Mouse (Mus musculus) retina, postnatal 1 day (tissue): ENCODE data around the gene Cntd1.

Source experiments
- DNase-seq: peaks from one replicate; pipeline ENCODE4 v3.0.0-alpha.2; 2012

Cntd1 gene

DNA sequence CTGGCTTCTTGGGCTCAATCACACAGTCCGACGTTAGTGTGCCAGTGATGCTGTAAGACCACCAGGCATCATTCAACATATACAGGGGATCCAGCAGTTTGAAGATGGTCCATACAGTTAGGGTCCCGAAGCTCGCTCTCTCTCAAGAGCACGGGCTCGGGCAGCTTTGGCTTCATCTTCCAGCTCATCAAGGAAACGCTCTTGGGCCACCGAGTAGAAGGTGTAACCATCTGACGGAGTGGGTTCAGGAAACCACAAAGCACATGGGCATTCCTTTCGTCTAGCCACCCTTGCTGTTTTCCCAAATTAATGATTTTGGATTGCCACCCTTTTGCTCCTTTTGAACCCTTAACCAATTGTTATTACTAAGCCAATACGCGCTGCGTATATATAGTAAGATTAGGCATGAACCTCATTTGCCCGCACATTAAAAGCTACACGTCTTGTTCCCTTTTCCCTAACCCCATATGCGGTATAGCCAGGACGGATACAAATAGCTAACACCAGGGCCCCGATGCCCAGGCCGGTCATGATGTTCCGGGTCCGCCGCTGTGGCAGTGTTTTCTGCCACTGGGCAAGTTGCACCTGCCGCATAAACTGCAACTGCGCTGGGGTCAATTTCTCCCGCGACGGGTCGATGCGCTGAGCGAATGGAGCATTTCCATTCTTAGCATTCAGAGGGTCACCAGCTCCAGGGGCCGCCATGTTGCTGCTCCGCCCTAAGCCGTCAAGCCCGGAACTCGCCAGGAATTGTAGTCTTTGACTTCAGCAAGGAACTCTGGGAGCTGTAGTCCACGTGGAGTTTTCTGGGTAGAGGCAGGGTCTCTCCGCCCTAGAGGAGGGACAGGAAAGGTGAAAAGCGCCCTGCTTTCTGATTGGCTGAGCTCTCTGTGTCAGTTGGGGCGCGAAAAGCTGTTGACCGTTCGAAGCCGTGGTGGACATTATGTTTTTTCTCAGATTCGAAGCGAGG lies at the start of gene Cntd1, which contains the start of gene Coa3:
Gene Cntd1 (plus strand): TSS at position 790 of the 970 bp plus-strand sequence.
Gene Coa3 (minus strand): TSS at position 892 of the 970 bp plus-strand sequence.
- peak; percentile 98 for DNase-seq

GRCm38 (mm10) chr11:101229361-101229900 lies 49.4 kb upstream of the Cntd1 start:
- DNase-seq: no peak

- no peak for DNase-seq
Observed at GRCm38 (mm10) chr11:101230061-101230511, 48.7 kb upstream of the Cntd1 start.

DNA sequence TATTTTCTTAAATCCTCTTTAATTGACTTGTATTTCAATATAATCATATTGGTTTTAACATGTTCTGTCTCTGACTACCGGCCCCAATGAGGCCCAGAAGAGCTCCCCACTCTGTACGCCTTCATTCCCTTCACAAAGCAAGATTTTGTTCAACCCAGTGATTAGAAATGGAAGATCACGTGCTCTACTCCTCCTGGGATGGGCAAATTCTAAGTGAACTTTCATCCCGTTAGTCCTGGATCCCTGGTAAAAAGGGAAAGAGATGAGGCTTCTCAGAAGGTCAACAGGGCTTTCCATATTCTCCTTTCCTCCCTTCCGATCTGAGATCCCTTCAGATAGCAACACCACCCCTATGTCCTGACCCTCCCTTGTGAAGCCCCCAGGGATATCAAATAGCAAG lies 48.3 kb upstream of the Cntd1 start:
- DNase-seq: no peak

DNA sequence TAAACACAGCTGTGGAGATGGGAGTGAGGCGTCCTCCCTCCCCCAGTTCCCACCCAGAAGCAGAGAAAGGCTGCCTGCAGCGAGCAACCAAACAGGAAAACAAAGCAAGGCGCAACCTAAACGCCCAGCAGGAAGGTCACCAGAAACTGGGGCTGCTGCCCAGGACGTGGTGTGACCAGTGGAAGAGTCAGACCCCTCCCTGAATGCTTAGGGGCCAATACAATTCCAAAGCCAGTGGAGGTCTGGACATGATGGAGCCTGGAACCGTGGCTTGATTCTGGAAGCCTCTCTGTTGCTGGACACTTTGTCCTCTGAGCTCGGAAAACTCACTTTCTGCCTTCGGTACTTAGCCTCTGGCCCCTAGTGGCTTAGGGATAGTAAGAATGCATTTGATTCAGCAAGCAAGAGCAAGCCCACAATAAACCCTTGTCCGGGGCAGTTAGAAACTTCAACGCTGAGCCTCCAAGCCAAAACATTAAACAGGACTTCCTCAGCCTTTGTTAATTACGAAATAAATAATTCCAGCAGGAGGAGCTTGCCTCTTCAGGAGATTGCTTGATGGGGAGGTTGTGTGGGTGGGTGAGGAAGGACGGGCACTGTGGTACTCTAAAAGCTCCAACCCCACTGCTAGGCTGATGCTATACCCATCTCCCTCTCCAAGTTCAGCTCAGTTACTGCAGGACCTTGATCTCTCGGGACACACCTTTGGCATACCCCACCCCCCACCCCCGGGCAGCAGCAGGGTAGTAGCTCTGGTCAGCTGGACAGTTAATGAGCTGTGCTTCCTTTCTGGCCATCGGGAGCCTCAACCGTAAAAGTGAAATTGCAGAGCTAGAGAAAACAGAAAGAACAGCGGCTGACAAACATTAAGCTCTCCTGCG lies 47.6 kb upstream of the Cntd1 start:
- peak; percentile 40 for DNase-seq

DNA sequence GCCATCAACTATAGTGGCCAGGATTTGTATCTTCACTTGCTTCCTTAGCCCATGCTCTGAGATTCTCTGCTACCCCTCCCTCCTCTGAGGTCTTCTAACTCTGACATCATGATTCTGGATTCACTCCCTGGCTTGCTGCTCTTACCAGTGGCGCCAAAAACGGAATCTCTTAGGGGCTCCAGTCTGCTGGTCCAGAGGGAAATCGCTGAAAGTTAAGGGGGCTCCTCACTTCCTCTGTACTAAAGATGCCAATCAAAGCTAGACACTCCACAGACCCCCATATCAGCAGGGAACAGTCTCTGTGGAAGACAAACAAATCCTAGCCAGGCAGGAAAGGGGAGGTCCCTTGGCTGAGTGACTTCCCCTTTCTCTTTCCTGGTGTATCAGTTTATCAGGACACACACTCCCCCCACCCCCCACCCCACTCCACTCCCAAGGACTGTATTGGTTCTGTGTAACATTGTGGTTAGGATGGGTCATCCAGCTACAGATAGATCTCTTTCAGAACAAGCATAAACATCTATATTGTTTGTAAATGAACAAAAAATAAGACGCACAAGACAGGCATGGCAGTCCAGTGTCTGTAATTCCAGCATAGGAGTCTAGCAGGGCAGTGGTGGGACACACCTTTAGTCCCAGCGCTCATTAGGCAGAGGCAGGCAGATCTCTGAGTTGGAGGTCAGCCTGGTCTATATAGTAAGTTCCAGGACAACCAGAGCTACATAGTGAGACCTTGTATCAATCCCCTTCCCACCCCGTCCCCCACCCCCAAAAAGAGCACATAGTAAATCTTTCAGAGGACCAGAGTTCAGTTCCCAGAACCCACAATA lies 46.6 kb upstream of the Cntd1 start:
- no peak for DNase-seq

GRCm38 (mm10) chr11:101233240-101233639 lies 45.6 kb upstream of the Cntd1 start:
- no peak for DNase-seq

DNA sequence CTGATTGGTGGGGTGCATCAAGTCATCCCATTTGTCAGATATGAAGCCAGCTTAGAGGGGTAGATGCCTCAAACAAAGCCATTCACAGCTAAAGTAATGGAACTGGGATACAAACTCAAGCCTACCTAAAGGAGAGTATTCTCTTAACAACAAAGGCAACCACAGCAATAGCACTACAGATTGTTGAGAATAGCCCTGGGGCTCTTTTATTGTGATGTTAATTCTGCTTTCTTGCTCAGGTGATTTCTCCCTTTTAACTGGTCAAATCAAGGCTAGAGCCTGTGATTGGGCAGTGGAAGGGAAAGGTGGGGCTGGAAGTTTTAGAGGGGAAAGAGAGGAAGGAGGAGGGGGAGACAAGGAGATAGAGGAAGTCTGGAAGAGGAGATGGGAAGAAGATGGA lies 44.7 kb upstream of the Cntd1 start:
- no peak for DNase-seq

DNA sequence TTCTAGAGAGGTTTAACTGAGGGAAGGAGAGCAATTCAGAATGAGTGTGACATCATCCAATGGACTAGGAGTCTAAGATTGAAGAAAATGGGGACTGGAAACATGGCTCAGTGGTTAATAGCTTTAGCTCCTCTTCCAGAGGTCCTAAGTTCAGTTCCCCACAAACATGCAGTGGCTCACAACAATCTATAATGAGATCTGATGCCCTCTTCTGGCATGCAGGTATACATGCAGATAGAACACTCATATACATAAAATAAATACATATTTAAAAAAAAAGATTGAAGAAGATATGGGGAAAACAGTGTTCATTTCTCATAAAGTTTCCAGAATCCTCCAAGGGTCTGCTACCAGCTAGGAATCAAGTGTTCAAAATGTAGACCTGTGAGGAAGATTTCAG lies 43.4 kb upstream of the Cntd1 start:
- no peak for DNase-seq

- no peak for DNase-seq
Observed at GRCm38 (mm10) chr11:101236782-101237181, 42.0 kb upstream of the Cntd1 start.

- no peak for DNase-seq
Observed at GRCm38 (mm10) chr11:101238071-101238647, 40.7 kb upstream of the Cntd1 start.

- DNase-seq: no peak
Observed at GRCm38 (mm10) chr11:101245071-101245470, 33.7 kb upstream of the Cntd1 start.

- DNase-seq: peak; percentile 65
Observed at GRCm38 (mm10) chr11:101245855-101246701, 32.7 kb upstream of the Cntd1 start, which contains the start of gene Ramp2. Gene Ramp2 (plus strand): TSS chr11:101246028.

DNA sequence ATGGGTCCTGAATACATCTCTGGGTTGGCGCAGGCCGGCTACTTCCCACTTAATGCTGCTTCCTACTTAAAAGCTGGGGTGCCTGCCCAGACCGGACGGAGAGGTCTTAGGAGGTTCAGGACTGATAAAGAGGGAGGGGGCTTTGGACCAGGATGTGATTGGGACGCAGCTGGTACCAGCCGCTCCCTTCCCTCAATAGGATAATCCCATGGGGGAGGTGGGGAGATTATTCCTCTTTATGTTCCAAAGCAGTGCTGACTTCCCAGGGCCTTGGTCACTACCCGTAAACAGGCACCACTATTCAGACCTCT lies 32.2 kb upstream of the Cntd1 start:
- no peak for DNase-seq

DNA sequence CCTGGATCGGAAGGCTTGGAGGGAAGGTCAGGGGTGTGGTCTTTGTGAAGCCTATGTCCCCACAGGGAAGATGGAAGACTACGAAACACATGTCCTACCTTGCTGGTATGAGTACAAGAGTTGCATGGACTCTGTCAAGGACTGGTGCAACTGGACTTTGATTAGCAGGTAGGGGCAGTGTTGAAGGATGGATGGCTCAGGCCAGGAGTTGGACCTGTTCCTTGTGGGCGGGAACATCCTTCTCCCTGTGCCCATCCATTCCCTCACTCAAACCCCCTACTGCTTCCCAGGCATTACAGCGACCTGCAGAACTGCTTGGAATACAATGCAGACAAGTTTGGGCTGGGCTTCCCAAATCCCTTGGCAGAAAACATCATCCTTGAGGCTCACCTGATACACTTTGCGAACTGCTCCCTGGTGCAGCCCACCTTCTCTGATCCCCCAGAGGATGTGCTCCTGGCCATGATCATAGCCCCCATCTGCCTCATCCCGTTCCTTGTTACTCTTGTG lies 31.2 kb upstream of the Cntd1 start:
- DNase-seq: no peak

DNA sequence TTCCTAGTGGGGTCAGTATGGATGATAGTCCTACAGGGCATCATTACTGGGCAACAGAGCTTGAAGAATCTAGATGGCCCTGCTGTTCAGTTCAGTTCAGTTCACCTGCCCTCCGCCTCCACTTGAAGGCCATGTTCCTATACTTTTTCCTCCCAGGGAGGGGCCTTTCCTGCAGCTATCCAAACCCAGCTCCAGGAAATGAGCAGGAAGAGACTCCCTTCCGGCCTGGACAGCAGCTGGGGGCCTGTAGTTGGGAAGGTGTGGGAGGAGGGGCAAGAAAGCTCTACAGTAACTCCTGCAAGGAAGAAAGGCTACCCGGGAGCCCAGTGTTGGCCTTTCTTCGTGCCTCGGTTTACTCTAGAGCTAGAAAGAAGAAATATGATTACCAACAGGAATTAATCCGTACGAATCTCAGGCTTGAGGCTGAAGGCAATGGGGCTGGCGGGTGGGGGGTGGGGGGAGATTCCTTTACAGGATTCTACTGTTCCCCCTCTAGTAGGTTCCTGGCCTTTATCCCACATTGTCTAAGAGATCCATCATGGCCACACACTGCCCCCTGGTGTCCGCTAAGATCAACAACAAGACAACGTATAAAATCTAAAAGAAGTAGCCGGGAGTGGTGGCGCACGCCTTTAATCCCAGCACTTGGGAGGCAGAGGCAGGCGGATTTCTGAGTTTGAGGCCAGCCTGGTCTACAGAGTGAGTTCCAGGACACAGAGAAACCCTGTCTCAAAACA lies 30.4 kb upstream of the Cntd1 start:
- peak; percentile 83 for DNase-seq

- DNase-seq: no peak
Observed at GRCm38 (mm10) chr11:101251031-101251430, 27.8 kb upstream of the Cntd1 start.

- DNase-seq: no peak
Observed at GRCm38 (mm10) chr11:101252941-101253340, 25.9 kb upstream of the Cntd1 start.

DNA sequence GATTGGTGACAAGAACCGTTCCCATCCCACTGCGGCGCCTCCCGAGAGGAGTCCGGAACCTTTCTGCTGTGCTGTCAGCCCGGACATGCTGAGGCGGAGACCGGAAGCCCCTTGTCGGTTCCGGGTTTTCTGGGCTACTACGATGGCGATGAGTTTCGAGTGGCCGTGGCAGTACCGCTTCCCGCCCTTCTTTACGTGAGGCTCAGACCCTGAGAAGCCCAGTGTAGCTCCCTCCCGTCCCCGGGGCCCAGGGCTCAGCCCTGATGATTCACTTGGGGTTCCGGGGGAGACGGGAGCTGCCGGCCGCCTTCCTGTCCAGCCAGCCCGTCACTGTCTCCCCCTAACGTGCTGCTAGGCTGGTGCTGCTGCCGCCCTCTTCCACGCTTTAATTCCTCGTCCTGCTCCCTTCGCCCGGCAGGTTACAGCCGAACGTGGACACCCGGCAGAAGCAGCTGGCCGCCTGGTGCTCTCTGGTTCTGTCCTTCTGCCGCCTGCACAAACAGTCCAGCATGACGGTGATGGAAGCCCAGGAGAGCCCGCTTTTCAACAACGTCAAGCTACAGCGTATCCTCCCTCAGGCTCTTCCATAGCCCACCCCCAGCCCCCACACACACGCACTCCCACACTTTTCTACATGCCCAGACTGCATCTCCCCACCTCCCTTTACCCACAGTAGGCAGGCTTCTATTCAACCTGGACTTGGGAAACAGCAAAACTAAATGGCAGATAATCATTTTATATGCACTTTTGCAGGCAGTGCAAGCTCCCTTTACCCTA lies 25.0 kb upstream of the Cntd1 start, which contains the start of gene Vps25:
Gene Vps25 (plus strand): TSS at position 95 of the 777 bp plus-strand sequence.
- peak; percentile 92 for DNase-seq
